Mouse (Mus musculus): ENCODE results near the gene C130050O18Rik. TPM values are rescaled to one million over a fixed set of nuclear protein-coding genes. Genes with fewer than 3 reads are reported as not detected.

The C130050O18Rik gene
- polyA plus RNA-seq, 1 experiment from 2014 or later = 0.36 TPM

- no peak overlapping the region for H3K9ac ChIP-seq (ENCODE audit: low read length)
- H3K27me3 ChIP-seq (ENCODE audit: control insufficient read depth, insufficient read depth, low read length) = no peaks in the 10 kb centered on the region
- peak; percentile 67 for DNase-seq (ENCODE audit: low spot score)
- H3K27ac ChIP-seq (ENCODE audit: low read depth, low read length) = no peak overlapping the region
- H3K9me3 ChIP-seq (ENCODE audit: control insufficient read depth, low read length) = no peaks in the 10 kb centered on the region
- ATAC-seq (ENCODE audit: insufficient read depth, low FRiP score, low TSS enrichment) = peak; percentile 80; the same call in 1 of the 2 replicates
- no peak overlapping the region for H3K4me2 ChIP-seq (ENCODE audit: low read depth)
- 39% methylated on average over 8 of the region's 8 CpGs for WGBS
- H3K4me1 ChIP-seq (ENCODE audit: control insufficient read depth, insufficient read depth, low read length) = peaks cover 22% of the 10 kb centered on the region
- H3K36me3 ChIP-seq (ENCODE audit: control insufficient read depth, insufficient read depth, low read length) = no peaks in the 10 kb centered on the region; the same call in 1 of the 2 replicates
- no peak overlapping the region for H3K4me3 ChIP-seq (ENCODE audit: low read depth, low read length)
These were observed 29.9 kb downstream of the C130050O18Rik start for GRCm38 (mm10) chr5:139434940-139435339.

GRCm38 (mm10) chr5:139437769-139438168 lies 32.7 kb downstream of the C130050O18Rik start:
- Histone ChIP-seq H3K4me3 (ENCODE audit: low read depth, low read length) (no peak overlapping the region), H3K27me3 (ENCODE audit: control insufficient read depth, insufficient read depth, low read length) (no peaks in the 10 kb centered on the region), H3K4me1 (ENCODE audit: control insufficient read depth, insufficient read depth, low read length) (peaks cover 16% of the 10 kb centered on the region), H3K27ac (ENCODE audit: low read depth, low read length) (no peak overlapping the region), H3K4me2 (ENCODE audit: low read depth) (no peak overlapping the region), H3K36me3 (ENCODE audit: control insufficient read depth, insufficient read depth, low read length) (no peaks in the 10 kb centered on the region; the same call in 1 of the 2 replicates), H3K9me3 (ENCODE audit: control insufficient read depth, low read length) (no peaks in the 10 kb centered on the region), H3K9ac (ENCODE audit: low read length) (no peak overlapping the region)
- DNase-seq (ENCODE audit: low spot score) (no peak), ATAC-seq (ENCODE audit: insufficient read depth, low FRiP score, low TSS enrichment) (no peak)
- 95% methylated on average over 4 of the region's 4 CpGs for WGBS

GRCm38 (mm10) chr5:139438440-139438839 lies 33.4 kb downstream of the C130050O18Rik start:
- Histone ChIP-seq H3K27ac (ENCODE audit: low read depth, low read length) (no peak overlapping the region), H3K9ac (ENCODE audit: low read length) (no peak overlapping the region), H3K4me3 (ENCODE audit: low read depth, low read length) (no peak overlapping the region), H3K9me3 (ENCODE audit: control insufficient read depth, low read length) (no peaks in the 10 kb centered on the region), H3K4me2 (ENCODE audit: low read depth) (no peak overlapping the region), H3K4me1 (ENCODE audit: control insufficient read depth, insufficient read depth, low read length) (peaks cover 16% of the 10 kb centered on the region), H3K27me3 (ENCODE audit: control insufficient read depth, insufficient read depth, low read length) (no peaks in the 10 kb centered on the region), H3K36me3 (ENCODE audit: control insufficient read depth, insufficient read depth, low read length) (no peaks in the 10 kb centered on the region; the same call in 1 of the 2 replicates)
- DNase-seq (ENCODE audit: low spot score) = no peak
- 85% methylated on average over 12 of the region's 12 CpGs for WGBS
- no peak for ATAC-seq (ENCODE audit: insufficient read depth, low FRiP score, low TSS enrichment)

GRCm38 (mm10) chr5:139440451-139440850 lies 35.4 kb downstream of the C130050O18Rik start:
- Histone ChIP-seq H3K4me1 (ENCODE audit: control insufficient read depth, insufficient read depth, low read length) (peaks cover 1% of the 10 kb centered on the region), H3K36me3 (ENCODE audit: control insufficient read depth, insufficient read depth, low read length) (no peaks in the 10 kb centered on the region; the same call in 1 of the 2 replicates), H3K4me3 (ENCODE audit: low read depth, low read length) (no peak overlapping the region), H3K27ac (ENCODE audit: low read depth, low read length) (no peak overlapping the region), H3K9ac (ENCODE audit: low read length) (no peak overlapping the region), H3K27me3 (ENCODE audit: control insufficient read depth, insufficient read depth, low read length) (no peaks in the 10 kb centered on the region), H3K4me2 (ENCODE audit: low read depth) (no peak overlapping the region), H3K9me3 (ENCODE audit: control insufficient read depth, low read length) (no peaks in the 10 kb centered on the region)
- no peak for DNase-seq (ENCODE audit: low spot score)
- WGBS = 94% methylated on average over 5 of the region's 5 CpGs
- ATAC-seq (ENCODE audit: insufficient read depth, low FRiP score, low TSS enrichment) = no peak

- Histone ChIP-seq H3K9ac (ENCODE audit: low read length) (no peak overlapping the region), H3K36me3 (ENCODE audit: control insufficient read depth, insufficient read depth, low read length) (no peaks in the 10 kb centered on the region; the same call in 1 of the 2 replicates), H3K27ac (ENCODE audit: low read depth, low read length) (no peak overlapping the region), H3K4me2 (ENCODE audit: low read depth) (no peak overlapping the region), H3K27me3 (ENCODE audit: control insufficient read depth, insufficient read depth, low read length) (no peaks in the 10 kb centered on the region), H3K4me1 (ENCODE audit: control insufficient read depth, insufficient read depth, low read length) (no peaks in the 10 kb centered on the region), H3K9me3 (ENCODE audit: control insufficient read depth, low read length) (no peaks in the 10 kb centered on the region), H3K4me3 (ENCODE audit: low read depth, low read length) (no peak overlapping the region)
- ATAC-seq (ENCODE audit: insufficient read depth, low FRiP score, low TSS enrichment) = no peak
- 92% methylated on average over 11 of the region's 11 CpGs for WGBS
- no peak for DNase-seq (ENCODE audit: low spot score)
These were observed 36.0 kb downstream of the C130050O18Rik start for GRCm38 (mm10) chr5:139440926-139441725.

- ATAC-seq (ENCODE audit: insufficient read depth, low FRiP score, low TSS enrichment) = no peak
- WGBS = 98% methylated on average over 2 of the region's 2 CpGs
These were observed 36.6 kb downstream of the C130050O18Rik start for GRCm38 (mm10) chr5:139441726-139442018.

GRCm38 (mm10) chr5:139442428-139442827 lies 37.3 kb downstream of the C130050O18Rik start:
- Histone ChIP-seq H3K36me3 (ENCODE audit: control insufficient read depth, insufficient read depth, low read length) (no peaks in the 10 kb centered on the region), H3K27ac (ENCODE audit: low read depth, low read length) (no peak overlapping the region), H3K27me3 (ENCODE audit: control insufficient read depth, insufficient read depth, low read length) (no peaks in the 10 kb centered on the region), H3K4me1 (ENCODE audit: control insufficient read depth, insufficient read depth, low read length) (no peaks in the 10 kb centered on the region), H3K9me3 (ENCODE audit: control insufficient read depth, low read length) (no peaks in the 10 kb centered on the region), H3K9ac (ENCODE audit: low read length) (no peak overlapping the region), H3K4me2 (ENCODE audit: low read depth) (no peak overlapping the region), H3K4me3 (ENCODE audit: low read depth, low read length) (no peak overlapping the region)
- peak; percentile 43 for DNase-seq (ENCODE audit: low spot score)
- WGBS = 63% methylated on average over 12 of the region's 12 CpGs
- ATAC-seq (ENCODE audit: insufficient read depth, low FRiP score, low TSS enrichment) = no peak

More at GRCm38 (mm10) chr5:139441726-139442018, 36.6 kb downstream of the C130050O18Rik start:
- DNase-seq (ENCODE audit: low spot score) = no peak
- Histone ChIP-seq H3K4me1 (ENCODE audit: control insufficient read depth, insufficient read depth, low read length) (no peaks in the 10 kb centered on the region), H3K4me2 (ENCODE audit: low read depth) (no peak overlapping the region), H3K36me3 (ENCODE audit: control insufficient read depth, insufficient read depth, low read length) (no peaks in the 10 kb centered on the region; the same call in 1 of the 2 replicates), H3K4me3 (ENCODE audit: low read depth, low read length) (no peak overlapping the region), H3K27ac (ENCODE audit: low read depth, low read length) (no peak overlapping the region), H3K27me3 (ENCODE audit: control insufficient read depth, insufficient read depth, low read length) (no peaks in the 10 kb centered on the region), H3K9me3 (ENCODE audit: control insufficient read depth, low read length) (no peaks in the 10 kb centered on the region), H3K9ac (ENCODE audit: low read length) (no peak overlapping the region)

- H3K27ac ChIP-seq (ENCODE audit: low read depth, low read length) = 0 out of 2 replicates have a peak overlapping the region, but pooled peaks have one; percentile 20
- no peaks in the 10 kb centered on the region for H3K4me1 ChIP-seq (ENCODE audit: control insufficient read depth, insufficient read depth, low read length)
- ATAC-seq (ENCODE audit: insufficient read depth, low FRiP score, low TSS enrichment) (no peak), DNase-seq (ENCODE audit: low spot score) (no peak)
- H3K27me3 ChIP-seq (ENCODE audit: control insufficient read depth, insufficient read depth, low read length) = no peaks in the 10 kb centered on the region
- no peaks in the 10 kb centered on the region for H3K36me3 ChIP-seq (ENCODE audit: control insufficient read depth, insufficient read depth, low read length)
- WGBS = 68% methylated on average over 4 of the region's 4 CpGs
- no peak overlapping the region for H3K4me2 ChIP-seq (ENCODE audit: low read depth)
- H3K9ac ChIP-seq (ENCODE audit: low read length) = no peak overlapping the region
- H3K9me3 ChIP-seq (ENCODE audit: control insufficient read depth, low read length) = no peaks in the 10 kb centered on the region
- H3K4me3 ChIP-seq (ENCODE audit: low read depth, low read length) = no peak overlapping the region
These were observed 37.9 kb downstream of the C130050O18Rik start for GRCm38 (mm10) chr5:139442962-139443361.

GRCm38 (mm10) chr5:139445258-139445657 lies 40.2 kb downstream of the C130050O18Rik start:
- Histone ChIP-seq H3K9ac (ENCODE audit: low read length) (no peak overlapping the region), H3K27ac (ENCODE audit: low read depth, low read length) (no peak overlapping the region), H3K9me3 (ENCODE audit: control insufficient read depth, low read length) (no peaks in the 10 kb centered on the region), H3K4me1 (ENCODE audit: control insufficient read depth, insufficient read depth, low read length) (peaks cover 12% of the 10 kb centered on the region), H3K36me3 (ENCODE audit: control insufficient read depth, insufficient read depth, low read length) (no peaks in the 10 kb centered on the region), H3K4me2 (ENCODE audit: low read depth) (no peak overlapping the region), H3K27me3 (ENCODE audit: control insufficient read depth, insufficient read depth, low read length) (no peaks in the 10 kb centered on the region), H3K4me3 (ENCODE audit: low read depth, low read length) (no peak overlapping the region)
- DNase-seq (ENCODE audit: low spot score) = no peak
- no peak for ATAC-seq (ENCODE audit: insufficient read depth, low FRiP score, low TSS enrichment)
- WGBS = 90% methylated on average over 8 of the region's 8 CpGs
